Mouse (Mus musculus) granulocyte monocyte progenitor cell, adult 5-6 weeks (primary cell): ENCODE data around the gene Ttc27. TPM values are rescaled to one million over a fixed set of nuclear protein-coding genes. Genes with fewer than 3 reads are reported as not detected.
A peak's percentile ranks its signal among the peaks of the same experiment; 100 is the strongest.
"Not testable (repeated sequence)": the region's sequence is repeated elsewhere in the genome, so short reads cannot be mapped to it uniquely, and the experiment has no call there.

Source experiments
- ATAC-seq: replicated peaks from 2 replicates; pipeline ENCODE4 v1.8.0; 2016; ENCODE audit warnings: mild to moderate bottlenecking, moderate TSS enrichment, inconsistent platforms; ENCODE audit not compliant: poor library complexity, severe bottlenecking
- total RNA-seq, 2 experiments: library from RNA; stranded (forward) in 1 of 2; stranded (reverse) in 1 of 2; fragments of 200-712, 200-1000 nt in 1 of 2; fragments of >200 nt in 1 of 2; fragmentation: Nextera tagmentation in 1 of 2; gene quantifications; 2 replicates each; pipeline ENCODE4 v1.2.3; 2014 to 2017

Gene Ttc27
- total RNA-seq (2014; fragmentation: Nextera tagmentation) (35.7 and 38.0 TPM in 2 replicates), total RNA-seq (2017) (46.6 and 63.4 TPM in 2 replicates)

- peak; percentile 94 for ATAC-seq
Observed at GRCm38 (mm10) chr17:74717618-74718151, at the start of gene Ttc27. Gene Ttc27, plus strand, starts transcription at chr17:74717732.

DNA sequence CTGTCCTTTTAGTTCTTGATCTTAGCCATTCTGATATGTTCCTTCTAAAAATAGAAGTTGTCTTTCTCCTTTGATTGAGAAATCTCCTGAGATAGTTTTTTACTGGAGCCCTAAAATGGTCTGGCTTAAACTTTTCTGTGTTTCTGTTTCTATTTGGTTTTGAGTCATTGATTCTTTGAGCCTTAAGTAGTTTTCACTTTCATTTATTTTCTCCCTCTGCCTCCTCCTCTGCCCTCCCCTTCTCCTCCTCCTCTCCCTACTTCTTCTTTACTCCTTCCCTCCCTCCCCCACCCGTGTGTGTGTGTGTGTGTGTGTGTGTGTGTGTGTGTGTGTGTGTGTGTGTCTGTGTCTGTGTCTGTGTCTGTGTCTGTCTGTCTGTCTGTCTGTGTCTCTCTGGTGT is 49.5 kb upstream of the Ttc27 start:
- ATAC-seq = peak; percentile 73

DNA sequence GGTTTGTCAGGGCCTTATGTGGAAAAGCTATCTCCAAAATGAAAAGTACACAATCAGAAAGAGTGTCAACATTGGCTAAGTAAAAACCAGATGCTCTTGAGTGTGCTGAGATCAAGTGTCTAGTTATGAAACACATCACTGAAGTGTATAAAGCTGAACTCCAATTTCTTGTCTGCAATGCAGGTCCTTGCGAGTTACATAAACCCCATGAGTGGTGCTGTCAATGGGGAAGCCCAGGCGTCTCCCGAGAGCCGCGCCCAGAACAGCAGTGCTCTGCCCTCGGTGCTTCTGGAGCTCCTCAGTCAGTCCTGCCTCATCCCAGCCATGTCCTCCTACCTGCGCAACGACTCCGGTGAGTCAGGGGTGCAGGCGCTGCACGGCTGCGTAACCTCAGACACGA is 47.5 kb upstream of the Ttc27 start:
- ATAC-seq = no peak

DNA sequence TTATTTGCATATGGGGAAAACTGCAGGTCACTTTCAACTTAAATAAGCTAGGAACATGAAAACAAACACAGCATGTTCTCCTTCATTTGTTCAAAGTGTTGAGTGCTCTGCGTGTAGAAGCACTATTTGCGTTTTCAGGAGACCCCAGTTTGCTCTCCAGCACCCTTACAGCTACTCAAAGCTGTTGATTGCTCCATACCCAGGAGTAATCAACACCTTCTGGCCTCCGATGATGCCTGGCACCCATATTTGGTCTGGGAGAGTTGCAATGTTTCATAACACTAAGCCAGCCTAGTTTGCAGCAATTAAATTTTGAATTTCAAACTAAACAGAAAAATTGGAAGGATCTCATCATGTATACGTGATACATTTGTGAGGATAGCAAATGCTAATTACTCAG is 45.1 kb upstream of the Ttc27 start:
- ATAC-seq = no peak

DNA sequence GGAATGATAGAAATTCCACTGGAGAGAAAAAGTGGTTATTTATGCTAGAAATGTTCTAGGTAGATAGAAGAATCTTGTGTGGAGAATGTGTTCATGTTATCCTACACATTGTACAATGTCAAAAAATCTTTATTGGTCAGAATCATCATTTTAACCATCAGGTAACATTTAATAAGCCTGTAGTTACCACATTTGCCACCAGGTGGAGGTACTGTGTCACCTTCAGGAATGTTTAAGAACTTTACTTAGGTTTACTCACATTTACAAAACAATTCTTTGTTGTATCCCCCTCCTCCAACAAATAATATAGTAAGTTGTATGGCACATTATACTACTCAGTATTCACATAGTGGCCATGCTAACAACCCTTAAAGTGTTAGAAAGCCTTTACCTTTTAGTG is 44.3 kb upstream of the Ttc27 start:
- peak; percentile 65 for ATAC-seq

DNA sequence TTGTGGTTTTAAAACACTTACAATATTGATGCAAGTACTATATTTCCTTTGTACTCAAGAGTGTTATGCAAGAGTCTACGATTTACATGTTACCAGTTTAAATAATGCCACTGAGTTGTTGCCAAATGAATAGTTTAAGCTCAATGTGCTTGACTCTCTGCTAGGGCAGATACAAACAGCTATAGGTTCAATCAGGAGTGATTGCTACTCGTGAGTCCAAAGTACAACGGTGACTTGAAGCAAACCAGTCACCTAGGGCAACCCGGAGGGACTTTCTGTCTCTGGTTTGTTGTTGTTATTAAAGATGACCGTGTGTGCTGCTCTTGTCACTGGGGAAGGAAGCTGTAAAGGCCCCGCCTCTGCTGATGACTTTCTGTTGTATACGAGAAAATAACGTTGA is 39.5 kb upstream of the Ttc27 start:
- peak; percentile 37 for ATAC-seq

DNA sequence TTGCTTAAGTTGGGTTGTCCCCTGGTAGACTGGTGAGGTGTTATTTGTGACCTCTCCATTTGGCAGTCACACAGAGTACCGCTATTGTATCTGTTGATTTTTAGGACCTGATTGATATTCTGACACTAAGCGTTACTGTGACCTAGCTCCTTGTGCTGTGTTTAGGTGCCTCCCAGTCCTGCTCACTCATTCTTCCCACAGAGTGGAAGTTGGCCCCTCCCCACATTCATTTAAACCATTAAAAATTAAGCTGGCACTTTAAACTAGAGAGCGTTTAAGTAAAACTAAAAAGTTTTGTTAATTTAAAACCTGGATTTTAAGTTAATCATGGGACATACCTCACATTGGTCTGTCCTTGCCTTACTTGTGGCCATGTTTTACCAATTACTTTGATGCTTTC is 32.6 kb upstream of the Ttc27 start:
- ATAC-seq = no peak

GRCm38 (mm10) chr17:74688555-74688954 is 29.0 kb upstream of the Ttc27 start:
- no peak for ATAC-seq

- ATAC-seq = no peak
Observed at GRCm38 (mm10) chr17:74689406-74689805, 28.1 kb upstream of the Ttc27 start.

GRCm38 (mm10) chr17:74701661-74702060 is 15.9 kb upstream of the Ttc27 start:
- ATAC-seq = not testable (repeated sequence)

DNA sequence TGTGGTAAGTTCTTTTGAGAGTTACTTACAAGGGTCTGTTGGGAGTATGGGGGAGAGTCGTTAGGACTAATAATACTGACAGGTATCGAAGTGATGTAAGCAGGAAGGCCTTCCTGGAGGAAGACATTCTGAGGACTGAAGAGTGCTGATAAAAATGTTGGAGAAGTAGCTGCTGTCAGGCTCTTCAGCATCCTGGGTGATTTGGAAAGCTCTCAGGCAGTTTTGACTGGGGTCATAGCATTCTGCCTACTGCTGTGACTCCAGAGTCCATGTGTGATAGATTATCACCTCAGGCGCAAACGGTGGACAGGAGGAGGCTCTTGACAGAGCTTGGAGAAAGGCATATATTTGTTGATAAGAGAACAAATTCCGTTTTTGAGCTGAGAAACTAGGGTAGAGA is 12.1 kb upstream of the Ttc27 start:
- no peak for ATAC-seq

- no peak for ATAC-seq
Observed at GRCm38 (mm10) chr17:74706593-74706992, 10.9 kb upstream of the Ttc27 start.

GRCm38 (mm10) chr17:74707637-74708152 is 9.8 kb upstream of the Ttc27 start:
- ATAC-seq = no peak

DNA sequence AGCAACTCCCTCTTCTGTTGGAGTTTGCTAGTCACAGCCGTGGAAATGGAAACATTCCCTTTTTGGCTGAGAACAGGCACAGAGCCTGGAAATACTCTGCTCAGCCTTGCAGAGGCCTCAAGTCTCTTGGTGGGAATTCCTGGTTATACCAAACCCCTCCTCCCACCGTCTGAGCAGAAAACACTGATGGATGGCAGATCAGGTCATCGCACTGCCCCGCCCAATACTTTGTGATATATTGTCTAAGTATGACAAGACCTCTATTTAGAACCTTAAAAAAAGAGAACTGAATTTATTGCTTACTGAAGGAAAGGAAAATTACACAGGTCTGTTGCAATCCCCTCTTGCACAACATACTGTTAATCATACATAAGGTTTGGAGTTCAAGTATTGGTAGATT is 6.8 kb upstream of the Ttc27 start:
- peak; percentile 88 for ATAC-seq

DNA sequence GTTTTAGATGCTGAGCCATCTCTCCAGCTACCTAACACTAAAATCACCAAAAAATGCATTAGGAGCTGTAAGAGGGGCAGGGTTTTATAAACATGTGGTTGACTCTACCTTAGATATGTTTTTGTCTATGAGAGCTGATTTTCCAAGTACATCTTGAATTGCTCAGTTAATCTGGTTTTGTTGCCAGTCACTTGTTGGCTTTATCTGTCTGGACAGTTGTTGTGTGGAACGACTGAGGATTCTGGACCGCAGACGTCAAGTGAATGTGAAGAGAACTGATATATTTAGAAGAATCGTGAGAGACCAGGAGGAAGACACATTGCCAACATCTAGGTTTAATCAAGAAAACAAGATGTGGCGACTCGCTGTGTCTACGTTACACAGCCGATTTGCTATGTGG is 5.9 kb upstream of the Ttc27 start:
- ATAC-seq = no peak

DNA sequence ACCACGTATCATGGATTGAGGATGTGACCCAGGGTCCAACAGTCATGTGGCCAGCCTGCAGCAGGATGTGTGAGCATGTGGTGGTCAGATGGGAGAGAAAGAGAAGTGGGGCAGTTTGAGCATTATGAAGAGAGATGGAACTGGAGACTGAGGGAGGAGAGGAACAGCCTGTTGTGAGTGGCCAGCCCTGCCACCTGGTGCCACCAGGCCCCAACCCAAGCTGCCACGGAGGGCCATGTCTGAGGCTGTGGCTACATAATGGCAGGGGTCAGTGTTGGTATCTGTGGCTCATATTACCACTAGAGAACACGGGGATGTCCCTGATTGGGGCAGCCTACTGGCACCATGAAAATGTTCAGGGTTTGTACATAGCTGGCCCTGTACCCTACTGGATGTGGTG is 2.4 kb upstream of the Ttc27 start:
- ATAC-seq = 0 out of 2 replicates have a peak, but pooled peaks have one; percentile 7

- ATAC-seq = no peak
Observed at GRCm38 (mm10) chr17:74715724-74716123, 1.8 kb upstream of the Ttc27 start.

GRCm38 (mm10) chr17:74716643-74717042 is 889 bp upstream of the Ttc27 start:
- no peak for ATAC-seq

- ATAC-seq = peak; percentile 10
Observed at GRCm38 (mm10) chr17:74717091-74717617, 378 bp upstream of the Ttc27 start.

- peak; percentile 61 for ATAC-seq
Observed at GRCm38 (mm10) chr17:74732872-74733271, 15.3 kb downstream of the Ttc27 start.

- no peak for ATAC-seq
Observed at GRCm38 (mm10) chr17:74735392-74735791, 17.9 kb downstream of the Ttc27 start.

DNA sequence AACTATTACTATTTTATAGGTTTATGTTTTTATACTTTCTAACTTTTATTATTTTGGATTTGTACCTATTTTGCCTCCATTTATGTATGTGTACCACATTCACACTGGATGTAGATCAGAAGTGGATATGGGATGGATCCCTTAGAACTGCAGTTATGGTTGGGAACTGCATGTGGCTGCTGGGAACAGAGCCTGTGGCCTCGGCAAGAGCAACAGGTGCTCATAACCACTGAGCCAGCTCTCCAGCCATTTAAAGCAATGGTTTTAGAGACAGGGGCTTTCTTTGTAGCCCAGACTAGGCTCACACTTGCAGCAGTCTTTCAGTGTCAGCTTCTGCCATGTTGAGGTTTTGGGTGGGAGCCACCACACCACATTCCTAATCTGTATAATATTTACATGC is 32.1 kb downstream of the Ttc27 start:
- no peak for ATAC-seq
